Mouse (Mus musculus) adrenal gland, adult 18-20 months (tissue): ENCODE data around the gene Abcf3. TPM values are rescaled to one million over a fixed set of nuclear protein-coding genes. Genes with fewer than 3 reads are reported as not detected.

Experiments used
- DNase-seq, 2 experiments: peaks; one replicate each; pipeline ENCODE4 v3.0.0; 2021 to 2022; ENCODE audit warnings: low spot score in 2 of 2
- long read RNA-seq, 2 experiments: library from polyadenylated mRNA; stranded (forward); transcript quantifications; one replicate each; pipeline ENCODE4 v2.0.0; 2021
- total RNA-seq, 2 experiments: library from RNA; stranded (reverse); gene quantifications; 1 replicate in 1 of 2; 2 replicates in 1 of 2; pipeline ENCODE4 v1.2.3; 2021

The Abcf3 gene
- total RNA-seq, result 10 to 100 TPM; 94.3 to 94.4 TPM
- long read RNA-seq, experiment 1, transcript Abcf3-201 (21 exons, 3,090 nt), result major isoform, 65 of 89 reads
- long read RNA-seq, experiment 1, partial matches to known transcripts, result 8 of 89 reads
- long read RNA-seq, experiment 1, other reads (novel, unspliced or antisense), result 16 of 89 reads
- long read RNA-seq, experiment 2, transcript Abcf3-201 (21 exons, 3,090 nt), result major isoform, 118 of 157 reads
- long read RNA-seq, experiment 2, partial matches to known transcripts, result 19 of 157 reads
- long read RNA-seq, experiment 2, other reads (novel, unspliced or antisense), result 20 of 157 reads

DNA sequence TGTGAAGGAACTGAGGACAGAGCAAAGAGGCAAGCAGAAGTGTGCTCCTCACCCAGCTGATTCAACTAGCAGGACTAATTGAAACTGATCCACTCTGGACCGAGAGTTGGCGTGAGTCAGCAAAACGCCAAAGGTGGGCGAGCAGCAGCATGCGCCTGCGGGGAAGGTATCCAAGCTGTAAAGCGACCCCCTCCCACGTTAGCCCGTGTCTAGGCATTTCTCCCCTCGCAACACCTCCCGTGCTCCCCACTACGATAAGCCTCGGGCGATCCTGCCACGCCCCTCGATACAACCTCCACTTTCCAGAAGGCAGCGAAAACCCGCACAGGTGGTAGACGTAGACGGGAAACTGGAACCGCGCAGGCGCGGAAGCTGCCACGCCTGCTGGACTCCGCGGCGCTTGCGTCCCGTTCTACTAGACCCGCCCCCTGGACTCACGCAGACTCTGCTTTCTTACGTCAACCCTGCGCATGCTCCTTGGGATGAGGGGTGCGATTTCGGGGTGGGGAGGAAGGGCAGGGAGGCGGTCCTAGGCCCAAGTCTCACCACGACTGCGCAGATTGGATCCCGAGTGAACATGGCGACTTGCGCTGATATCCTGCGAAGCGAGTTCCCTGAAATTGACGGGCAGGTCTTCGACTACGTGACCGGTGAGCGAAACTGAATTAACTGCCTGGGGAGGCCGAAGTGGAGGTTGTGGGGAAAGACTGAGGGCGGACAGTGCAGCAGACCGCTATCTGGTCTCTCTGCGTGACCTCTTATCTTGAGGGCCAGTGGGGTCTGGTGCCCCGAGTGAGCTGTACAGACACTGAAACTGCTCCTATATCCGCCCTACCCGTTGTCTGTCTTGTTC lies at the start of gene Abcf3:
Gene Abcf3, plus strand, starts transcription at position 482 of the 853 bp plus-strand sequence.
- DNase-seq, result peak; percentile 93 to 94

DNA sequence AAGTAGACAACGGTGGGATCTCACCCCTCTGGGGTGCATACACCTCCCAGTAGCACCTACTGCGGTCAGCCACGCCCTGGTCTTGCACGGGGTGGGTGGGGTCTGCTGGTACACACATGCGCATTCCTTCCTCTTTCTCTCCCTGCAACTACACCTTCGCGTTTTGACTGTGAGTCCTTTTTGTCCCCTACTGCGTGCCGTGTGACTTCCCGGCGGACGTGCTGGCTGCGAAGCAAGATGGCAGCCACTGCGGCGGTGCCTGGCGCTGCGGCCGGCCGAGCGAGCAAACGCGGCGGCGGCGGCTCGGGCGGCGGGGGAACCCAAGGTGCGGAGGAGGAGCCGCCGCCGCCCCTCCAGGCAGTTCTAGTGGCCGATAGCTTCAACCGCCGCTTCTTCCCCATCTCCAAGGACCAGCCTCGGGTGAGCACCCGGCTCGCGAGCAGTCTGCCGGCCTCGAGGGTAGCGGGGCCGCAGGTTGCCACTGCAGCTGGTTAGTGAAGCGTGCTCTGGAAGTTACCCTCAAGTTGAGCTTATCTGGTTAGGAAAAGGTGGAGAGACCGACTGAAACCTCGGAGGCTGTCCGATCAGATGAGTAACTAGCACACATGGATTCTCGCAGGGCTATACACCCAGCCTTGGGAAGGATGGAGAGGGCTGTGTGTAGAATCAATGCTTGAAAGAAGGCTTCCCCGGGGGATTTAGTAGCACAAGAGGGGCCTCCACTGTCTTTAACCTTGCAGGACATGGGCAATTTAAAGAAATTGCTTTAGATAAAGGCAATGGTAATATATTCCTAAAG lies 49.5 kb upstream of the Abcf3 start, which contains the start of gene Eif2b5:
Gene Eif2b5, plus strand, starts transcription at position 141 of the 799 bp plus-strand sequence.
- DNase-seq, result peak; percentile 92

DNA sequence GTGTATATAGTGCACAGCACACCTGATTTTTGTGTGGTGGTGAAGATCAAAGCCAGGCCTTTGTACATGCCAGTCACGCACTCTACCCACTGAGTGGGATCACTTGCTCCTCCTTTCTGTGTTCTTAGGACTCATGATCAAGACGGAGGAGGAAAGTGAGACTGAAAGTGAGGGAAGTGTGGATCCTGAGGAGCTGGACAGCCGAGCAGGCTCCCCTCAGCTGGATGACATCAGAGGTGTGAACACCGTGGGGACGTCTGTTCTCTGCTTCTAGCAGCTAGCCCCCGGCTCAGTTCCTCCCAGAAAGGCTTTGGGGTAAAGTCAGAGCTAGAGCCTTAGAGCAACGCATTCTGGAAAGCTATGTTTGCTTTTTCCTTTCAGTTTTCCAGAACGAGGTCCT lies 42.4 kb upstream of the Abcf3 start:
- no peak for DNase-seq

DNA sequence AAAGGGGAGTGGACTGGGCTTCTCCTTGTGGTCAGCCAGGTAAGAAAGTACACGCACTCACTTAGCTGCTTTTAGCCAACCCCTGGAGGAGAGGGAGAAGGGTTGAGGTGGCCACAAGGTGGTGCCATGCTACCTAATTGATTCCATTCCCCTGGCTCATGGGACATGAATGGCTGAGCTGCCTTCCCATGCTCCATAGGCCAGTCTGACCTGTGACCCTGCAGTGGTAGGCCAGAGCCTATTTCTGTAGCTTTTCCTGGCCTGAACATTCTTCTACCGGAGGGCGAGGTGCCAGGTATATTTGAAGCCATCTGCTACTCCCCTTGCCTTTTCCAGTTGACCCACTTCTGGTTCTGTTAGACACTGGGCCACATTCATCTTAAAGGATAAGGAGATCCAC lies 39.0 kb upstream of the Abcf3 start:
- DNase-seq, result no peak

DNA sequence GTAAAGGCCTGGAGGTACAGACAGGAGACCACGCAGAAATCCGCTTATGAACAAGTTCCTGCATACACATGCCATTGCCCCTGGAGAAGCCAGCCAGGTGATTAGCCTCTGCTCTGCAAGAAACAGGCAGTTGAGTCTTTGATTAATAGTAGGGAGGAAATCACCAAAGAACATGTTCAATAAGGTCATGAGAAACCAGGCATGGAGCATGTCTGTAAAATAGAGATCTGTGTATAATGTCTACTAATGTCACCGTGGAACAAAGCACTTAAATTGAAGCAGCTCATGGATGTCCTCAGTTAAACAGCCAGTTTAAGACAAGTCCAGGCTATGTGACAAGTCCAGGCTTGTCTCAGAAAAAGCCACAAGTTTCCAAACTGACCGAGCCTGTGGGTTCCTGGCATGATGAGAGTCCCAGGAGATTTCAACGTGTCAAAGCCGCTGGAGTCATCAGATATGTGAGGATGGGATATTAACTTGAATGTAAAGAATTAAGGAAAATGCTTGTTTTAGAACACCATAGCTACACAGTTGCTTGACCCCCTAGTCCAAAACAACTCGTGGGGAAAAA lies 37.0 kb upstream of the Abcf3 start:
- DNase-seq, result no peak

DNA sequence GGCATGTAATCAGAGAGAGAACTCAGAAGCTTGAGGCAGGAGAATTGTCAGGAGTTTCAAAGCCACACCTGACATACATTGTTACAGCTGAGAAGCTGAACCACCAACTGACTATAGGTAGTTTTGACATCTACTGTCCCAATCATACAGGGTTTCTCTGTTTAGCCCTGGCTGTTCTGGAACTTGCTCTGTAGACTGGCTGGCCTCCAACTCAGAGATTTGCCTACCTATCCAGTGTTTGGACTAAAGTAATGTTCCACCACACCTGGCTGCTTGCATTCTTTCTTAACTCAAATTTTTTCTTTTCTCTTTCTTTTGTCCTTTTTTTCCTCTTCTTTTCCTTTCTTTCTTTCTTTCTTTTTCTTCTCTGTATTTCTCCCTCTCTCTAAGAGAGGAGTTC lies 32.3 kb upstream of the Abcf3 start:
- no peak for DNase-seq

DNA sequence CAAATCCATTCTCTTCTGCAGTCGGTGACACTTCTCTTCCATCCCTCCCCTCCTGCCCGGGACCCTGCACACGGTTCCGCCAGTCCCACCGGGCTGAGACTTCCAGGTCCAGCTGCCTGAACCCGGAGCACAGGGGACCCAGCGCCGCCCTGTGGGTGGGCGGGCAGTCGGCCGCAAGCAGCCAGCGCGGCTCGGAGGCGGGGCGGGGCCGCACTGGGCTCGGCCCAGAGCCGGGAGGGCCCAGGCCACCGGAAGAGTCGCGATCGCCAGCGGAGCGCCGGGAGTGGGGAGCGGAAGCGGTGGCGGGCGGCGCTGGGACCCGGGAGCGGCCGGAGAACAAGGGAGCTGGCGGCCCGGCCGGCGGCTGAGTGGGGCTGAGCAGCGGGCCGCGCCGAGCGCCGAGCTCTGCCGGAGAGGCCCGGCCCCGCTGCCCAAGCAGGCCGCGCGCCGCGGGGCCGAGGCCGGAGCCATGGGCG lies 31.6 kb upstream of the Abcf3 start, which contains the start of gene Dvl3:
Gene Dvl3, plus strand, starts transcription at position 257 of the 476 bp plus-strand sequence.
- DNase-seq, result peak; percentile 92 to 93

DNA sequence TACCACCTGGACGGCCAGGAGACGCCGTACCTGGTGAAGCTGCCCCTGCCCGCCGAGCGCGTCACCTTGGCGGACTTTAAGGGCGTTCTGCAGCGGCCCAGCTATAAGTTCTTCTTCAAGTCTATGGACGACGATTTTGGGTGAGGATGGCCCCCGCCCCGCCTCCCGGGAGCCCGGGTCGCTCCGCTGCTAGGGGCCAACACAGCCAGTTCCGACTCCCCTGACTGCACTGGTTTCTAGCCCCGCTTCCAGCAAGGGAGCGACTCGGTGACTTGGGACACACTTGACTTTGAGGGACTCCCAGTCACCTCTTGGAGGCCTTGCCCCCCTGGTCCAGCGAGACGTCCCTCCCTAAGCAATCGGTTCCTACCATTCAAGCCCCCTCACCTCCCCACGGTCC lies 31.2 kb upstream of the Abcf3 start:
- no peak for DNase-seq

DNA sequence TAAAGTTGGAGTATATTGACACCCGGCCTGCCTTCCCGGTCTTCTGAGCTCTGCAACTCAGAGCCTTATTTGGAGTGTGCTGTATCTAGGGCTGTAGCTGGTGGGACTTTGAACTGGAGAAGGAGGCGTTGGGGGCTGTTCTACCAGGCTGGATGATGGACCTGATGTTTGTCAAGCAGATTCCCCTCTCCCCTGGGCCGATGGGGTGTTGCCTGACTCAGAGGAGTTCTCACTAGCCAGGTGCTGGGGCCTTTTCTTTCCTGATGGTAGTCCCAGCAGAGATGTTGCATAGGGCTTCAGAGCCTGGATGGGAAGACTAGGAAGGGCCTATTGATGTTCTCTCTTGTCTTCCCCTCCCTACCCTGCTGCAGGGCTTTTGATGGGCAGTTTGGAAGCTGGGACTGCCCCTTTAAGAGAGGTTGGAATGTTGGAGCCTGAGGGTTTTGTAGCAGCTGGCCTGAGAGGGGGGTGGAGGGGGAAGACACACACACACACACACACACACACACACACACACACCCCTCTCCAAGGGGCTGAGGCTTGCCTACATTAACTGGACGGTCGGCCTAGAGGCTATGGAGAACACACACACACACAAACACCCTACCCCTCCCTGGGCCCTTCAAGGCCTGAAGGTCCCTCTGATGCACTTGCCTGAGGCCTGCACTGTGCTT lies 30.5 kb upstream of the Abcf3 start:
- no peak for DNase-seq

DNA sequence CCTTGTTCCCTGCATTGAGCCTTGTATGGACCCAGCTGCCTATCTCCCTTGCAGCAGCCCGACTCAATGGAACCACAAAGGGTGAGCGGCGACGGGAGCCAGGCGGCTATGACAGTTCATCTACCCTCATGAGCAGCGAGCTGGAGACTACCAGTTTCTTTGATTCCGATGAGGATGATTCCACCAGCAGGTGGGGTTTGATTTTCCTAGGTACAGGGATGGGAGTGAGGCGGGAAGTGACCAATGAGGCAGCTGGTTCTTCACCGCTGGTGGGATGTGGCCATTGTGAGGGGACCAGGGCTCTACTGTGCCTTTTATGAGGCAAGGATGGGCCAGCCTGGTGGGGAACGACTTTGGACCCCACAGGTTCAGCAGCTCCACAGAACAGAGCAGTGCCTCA lies 24.5 kb upstream of the Abcf3 start:
- no peak for DNase-seq

DNA sequence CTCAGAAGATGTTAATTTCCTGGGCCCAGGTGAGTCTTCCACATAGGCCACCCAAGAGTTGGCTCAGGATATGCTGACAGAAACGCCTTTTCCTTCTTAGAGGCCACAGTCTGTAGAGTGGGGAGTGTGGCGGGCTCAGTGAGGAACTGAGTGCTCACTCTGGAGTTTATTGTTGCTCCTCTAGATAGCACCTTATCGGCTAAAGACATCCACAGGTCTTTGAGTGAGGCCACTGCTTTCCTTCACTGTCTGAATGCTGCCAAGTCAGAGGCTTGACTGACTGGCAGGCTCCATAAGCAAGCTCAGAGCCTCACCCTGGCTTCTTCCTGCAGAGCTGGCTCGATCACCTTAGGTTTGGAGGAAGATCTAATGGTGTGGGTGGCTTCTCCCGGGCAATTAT lies 19.6 kb upstream of the Abcf3 start:
- peak in 1 of 2 experiments; percentile 9 for DNase-seq

DNA sequence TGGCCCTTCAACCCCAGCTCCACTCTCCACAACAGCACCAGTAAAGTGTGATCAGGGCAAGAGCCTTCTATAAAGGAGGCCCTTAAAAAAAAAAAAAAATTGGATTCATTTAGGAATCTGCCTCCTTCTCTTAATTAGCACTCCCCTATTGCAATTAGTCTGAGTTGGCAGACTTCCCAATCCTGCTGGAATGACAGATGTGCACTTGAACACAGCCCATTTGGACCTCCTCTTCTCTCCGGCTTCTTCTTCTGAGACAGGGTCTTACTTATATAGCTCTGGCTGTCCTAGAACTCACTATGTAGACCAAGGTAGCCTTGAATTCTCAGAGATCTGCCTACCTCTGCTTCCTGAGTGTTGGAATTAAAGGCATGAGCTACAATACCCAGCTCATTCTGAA lies 19.0 kb upstream of the Abcf3 start:
- no peak for DNase-seq

DNA sequence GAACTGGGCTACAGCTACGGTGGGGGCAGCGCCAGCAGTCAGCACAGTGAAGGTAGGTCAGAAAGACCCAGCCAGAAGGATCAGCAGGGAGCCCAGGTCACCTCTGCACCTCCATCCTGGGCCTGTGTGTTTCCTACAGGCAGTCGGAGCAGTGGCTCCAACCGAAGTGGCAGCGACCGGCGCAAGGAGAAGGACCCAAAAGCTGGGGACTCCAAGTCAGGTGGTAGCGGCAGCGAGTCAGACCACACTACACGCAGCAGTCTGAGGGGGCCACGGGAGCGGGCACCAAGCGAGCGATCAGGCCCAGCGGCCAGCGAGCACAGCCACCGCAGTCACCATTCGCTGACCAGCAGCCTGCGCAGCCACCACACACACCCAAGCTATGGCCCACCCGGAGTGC lies 17.4 kb upstream of the Abcf3 start:
- DNase-seq, result no peak

DNA sequence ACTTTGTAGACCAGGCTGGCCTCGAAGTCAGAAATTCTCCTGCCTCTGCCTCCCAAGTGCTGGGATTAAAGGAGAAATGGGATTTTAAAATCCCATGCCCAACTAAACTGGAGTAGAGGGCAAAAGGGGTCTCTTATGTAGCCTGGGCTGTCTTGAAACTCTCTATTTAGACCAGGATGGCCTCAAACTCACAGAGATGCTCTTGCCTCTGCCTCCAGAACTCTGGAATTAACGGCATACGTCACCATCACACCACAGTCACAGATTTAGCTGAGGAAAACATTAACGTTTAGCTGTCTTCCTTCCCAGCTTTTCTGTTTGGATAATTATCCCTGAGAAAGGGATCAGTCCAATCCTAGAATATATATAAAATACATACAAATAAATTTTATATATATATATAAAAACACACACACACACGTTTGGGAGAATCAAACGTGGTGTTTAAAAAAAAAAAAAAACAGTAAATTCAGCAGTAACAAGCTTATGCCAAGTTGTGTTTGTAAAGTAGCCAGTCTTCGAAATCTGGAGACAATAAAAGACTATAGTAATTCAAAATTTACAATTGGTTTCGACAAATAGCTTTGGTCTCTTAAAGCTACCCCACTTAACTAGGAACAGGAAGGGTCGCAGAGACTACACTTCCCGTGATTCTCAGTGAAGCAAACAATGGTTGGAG lies 13.6 kb upstream of the Abcf3 start:
- DNase-seq, result peak in 1 of 2 experiments; percentile 11

DNA sequence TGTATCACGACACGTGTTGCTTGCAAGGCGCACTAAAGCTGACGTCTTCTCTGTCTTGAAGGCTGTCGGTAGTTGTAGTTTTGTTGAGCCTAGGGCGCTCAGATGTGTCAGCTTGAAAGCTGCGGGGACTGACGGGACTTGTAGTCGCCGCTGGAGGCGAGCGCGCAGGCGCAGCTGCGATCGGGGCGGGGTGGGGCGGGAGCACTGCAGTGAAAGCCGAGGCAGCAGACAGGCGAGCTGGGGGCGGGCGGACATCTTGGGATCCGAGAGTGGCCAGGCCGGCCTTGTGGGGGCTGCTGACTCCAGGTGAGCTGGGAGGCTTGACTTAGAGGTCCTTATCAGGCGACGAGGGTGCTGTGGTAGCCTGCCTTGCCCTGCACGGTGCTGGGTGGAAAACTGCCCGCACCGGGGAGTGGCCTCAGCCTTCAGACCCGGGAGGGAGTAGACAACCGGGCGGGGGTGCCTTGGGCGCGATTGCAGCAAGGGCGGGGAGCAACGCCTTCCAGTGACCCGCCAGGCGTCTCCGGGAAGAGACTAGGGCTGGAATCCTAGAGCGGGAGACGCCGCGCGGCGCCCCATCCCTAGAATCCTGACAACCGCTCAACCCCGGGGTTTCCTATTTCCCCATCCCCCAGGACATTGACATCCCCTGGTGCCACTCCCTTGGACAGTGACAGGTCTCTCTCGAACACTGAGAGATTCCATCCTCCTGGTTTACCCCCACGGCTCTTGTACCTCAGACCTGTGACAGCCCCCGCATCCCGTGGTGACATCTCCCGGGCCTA lies 12.9 kb upstream of the Abcf3 start, which contains the start of gene Ap2m1:
Gene Ap2m1, plus strand, starts transcription at position 183 of the 785 bp plus-strand sequence.
- DNase-seq, result peak; percentile 85 to 86

DNA sequence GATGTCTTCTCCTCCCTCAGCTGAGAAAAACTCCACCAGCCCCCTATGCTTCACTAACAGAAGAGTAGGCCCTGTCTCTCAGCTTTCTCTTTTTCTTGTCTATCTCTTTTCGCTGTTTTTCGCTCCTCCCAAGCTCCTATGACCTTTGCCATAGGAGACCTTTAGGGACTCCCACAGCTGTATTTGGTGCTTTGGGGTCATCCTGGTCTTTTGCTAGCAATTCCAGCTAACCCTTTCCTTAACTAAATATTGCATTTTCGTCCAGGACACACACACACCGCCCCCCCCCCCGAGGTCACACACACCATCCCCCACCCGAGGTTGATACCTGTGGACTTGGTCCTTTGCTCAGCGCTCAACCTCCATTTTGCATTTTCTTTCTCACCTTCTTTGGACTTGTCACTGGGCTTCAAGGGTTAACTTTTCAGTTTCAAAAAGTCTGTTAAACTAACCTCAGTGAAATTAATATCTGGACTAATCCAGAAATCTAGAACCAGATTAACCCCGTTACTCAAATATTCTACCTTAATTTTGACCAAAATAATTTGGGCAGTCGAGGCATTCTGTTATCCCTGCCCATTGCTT lies 12.2 kb upstream of the Abcf3 start:
- DNase-seq, result no peak

DNA sequence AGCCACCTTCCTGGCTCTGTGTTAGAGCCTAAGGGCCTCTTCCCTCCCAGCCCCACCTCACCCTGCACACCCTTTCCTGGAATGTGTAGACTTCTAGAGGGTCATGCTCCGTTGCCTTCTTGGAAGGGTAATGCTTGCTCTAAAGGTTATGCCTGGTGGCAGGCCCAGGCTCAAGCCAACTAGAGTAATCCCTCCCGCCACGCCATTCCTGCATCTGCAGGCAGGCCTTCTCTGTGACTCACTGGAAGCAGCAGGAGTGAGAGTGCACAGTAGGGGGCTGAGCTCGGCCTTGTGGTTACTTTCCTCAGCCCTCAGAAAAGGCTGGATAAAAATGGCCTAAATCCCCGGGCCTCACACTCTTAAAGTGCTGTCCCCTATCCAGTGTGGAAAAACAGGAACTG lies 11.3 kb upstream of the Abcf3 start:
- DNase-seq, result peak; percentile 36 to 51

DNA sequence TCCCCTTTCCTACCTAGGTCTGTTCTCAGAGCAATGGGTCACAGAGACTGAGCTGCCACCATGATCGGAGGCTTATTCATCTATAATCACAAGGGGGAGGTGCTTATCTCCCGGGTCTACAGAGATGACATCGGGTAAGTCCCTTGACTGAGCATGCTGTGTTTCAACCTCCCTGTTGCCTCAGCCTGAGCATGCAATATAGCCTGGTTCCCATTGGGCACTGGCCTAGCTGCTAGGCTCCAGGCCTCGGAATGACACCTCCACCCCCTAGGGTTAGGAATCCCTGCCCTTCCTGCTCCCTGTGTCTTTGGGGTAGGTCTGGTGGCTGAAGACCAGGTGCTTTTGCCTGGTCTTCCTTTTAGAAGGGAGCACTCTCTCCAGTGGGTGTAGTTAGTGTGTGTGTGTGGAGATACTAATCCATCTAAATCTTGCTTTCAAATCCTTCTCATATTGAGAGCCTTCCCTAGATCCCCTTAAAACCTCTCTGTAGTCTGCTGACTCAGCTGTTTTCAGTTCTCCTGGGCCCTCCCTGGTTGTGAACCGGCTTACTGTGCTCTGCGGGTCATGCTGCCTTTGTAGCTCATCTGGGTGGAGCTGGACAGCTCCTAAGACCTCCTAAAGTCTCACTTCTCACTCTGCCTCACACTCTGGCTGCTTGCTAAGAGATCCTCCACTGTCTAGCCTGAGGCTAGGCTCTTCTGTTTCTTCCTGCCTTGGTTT lies 10.6 kb upstream of the Abcf3 start:
- peak in 1 of 2 experiments; percentile 19 for DNase-seq
